Mouse (Mus musculus) lung, postnatal 4 days (tissue): ENCODE results near the gene Vezf1.
A peak's percentile ranks its signal among the peaks of the same experiment; 100 is the strongest.

Experiments
- DNase-seq, 2 experiments: peaks; one replicate each; pipeline ENCODE4 v3.0.0; 2021

The Vezf1 gene

GRCm38 (mm10) chr11:88054589-88054988 is 13.5 kb upstream of the Vezf1 start:
- peak in 1 of 2 experiments; percentile 60 for DNase-seq

- no peak for DNase-seq
Measured at GRCm38 (mm10) chr11:88055777-88056176, 12.3 kb upstream of the Vezf1 start.

GRCm38 (mm10) chr11:88057788-88058187 is 10.3 kb upstream of the Vezf1 start:
- no peak for DNase-seq

- peak; percentile 31 to 56 for DNase-seq
Measured at GRCm38 (mm10) chr11:88059141-88059540, 8.9 kb upstream of the Vezf1 start.

GRCm38 (mm10) chr11:88061892-88062625 is 6.0 kb upstream of the Vezf1 start:
- DNase-seq = no peak

- no peak for DNase-seq
Measured at GRCm38 (mm10) chr11:88065732-88066131, 2.3 kb upstream of the Vezf1 start.

GRCm38 (mm10) chr11:88067191-88067585 is 891 bp upstream of the Vezf1 start:
- no peak for DNase-seq

- DNase-seq = peak; percentile 75 to 83
Measured at GRCm38 (mm10) chr11:88068411-88069245, 549 bp downstream of the Vezf1 start.

- DNase-seq = no peak
Measured at GRCm38 (mm10) chr11:88069246-88069570, 1.1 kb downstream of the Vezf1 start.

- DNase-seq = no peak
Measured at GRCm38 (mm10) chr11:88070392-88070791, 2.3 kb downstream of the Vezf1 start.

GRCm38 (mm10) chr11:88071113-88071512 is 3.0 kb downstream of the Vezf1 start:
- DNase-seq = no peak

GRCm38 (mm10) chr11:88073343-88073875 is 5.3 kb downstream of the Vezf1 start:
- DNase-seq = no peak

GRCm38 (mm10) chr11:88075701-88076100 is 7.6 kb downstream of the Vezf1 start:
- no peak for DNase-seq

GRCm38 (mm10) chr11:88076394-88076793 is 8.3 kb downstream of the Vezf1 start:
- no peak for DNase-seq

GRCm38 (mm10) chr11:88083699-88084098 is 15.6 kb downstream of the Vezf1 start:
- DNase-seq = no peak

- DNase-seq = peak; percentile 89 to 92
Measured at GRCm38 (mm10) chr11:88086737-88087627, 18.9 kb downstream of the Vezf1 start.

- no peak for DNase-seq
Measured at GRCm38 (mm10) chr11:88089150-88089549, 21.1 kb downstream of the Vezf1 start.

- no peak for DNase-seq
Measured at GRCm38 (mm10) chr11:88090293-88090692, 22.2 kb downstream of the Vezf1 start.

- no peak for DNase-seq
Measured at GRCm38 (mm10) chr11:88091949-88092348, 23.9 kb downstream of the Vezf1 start.

GRCm38 (mm10) chr11:88097173-88097572 is 29.1 kb downstream of the Vezf1 start:
- peak; percentile 59 to 85 for DNase-seq

GRCm38 (mm10) chr11:88098021-88098729 is 30.1 kb downstream of the Vezf1 start, which contains the start of gene Cuedc1:
TSS of gene Cuedc1 (plus strand) at chr11:88098058.
- no peak for DNase-seq
